Mouse (Mus musculus): ENCODE measurements around the gene Trim47. TPM values are rescaled to one million over a fixed set of nuclear protein-coding genes. Genes with fewer than 3 reads are reported as not detected.

Gene Trim47
- polyA plus RNA-seq, 1 experiment from 2014 or later, result 5.3 TPM

GRCm38 (mm10) chr11:116142211-116142991 is 15.4 kb upstream of the Trim47 start:
- H3K27ac ChIP-seq (replicated peaks; ENCODE audit: low read depth, low read length), result no peak overlapping the region
- H3K27me3 ChIP-seq (ENCODE audit: control insufficient read depth, insufficient read depth, low read length), result no peaks in the 10 kb centered on the region
- H3K9me3 ChIP-seq (ENCODE audit: control insufficient read depth, low read length), result no peaks in the 10 kb centered on the region
- H3K4me2 ChIP-seq (ENCODE audit: low read length), result no peak overlapping the region
- WGBS, result 78% methylated on average over 10 of the region's 10 CpGs
- no peak overlapping the region for H3K4me3 ChIP-seq (replicated peaks; ENCODE audit: low read depth, low read length)
- peaks cover 62% of the 10 kb centered on the region for H3K36me3 ChIP-seq (ENCODE audit: control insufficient read depth, insufficient read depth, low read length)
- no peak for ATAC-seq (ENCODE audit: low FRiP score, low TSS enrichment)
- H3K4me1 ChIP-seq (ENCODE audit: control insufficient read depth, insufficient read depth, low read length), result peaks cover 4% of the 10 kb centered on the region; the same call in 1 of the 2 replicates
- no peak for DNase-seq
- H3K9ac ChIP-seq (replicated peaks; ENCODE audit: low read length), result no peak overlapping the region

DNA sequence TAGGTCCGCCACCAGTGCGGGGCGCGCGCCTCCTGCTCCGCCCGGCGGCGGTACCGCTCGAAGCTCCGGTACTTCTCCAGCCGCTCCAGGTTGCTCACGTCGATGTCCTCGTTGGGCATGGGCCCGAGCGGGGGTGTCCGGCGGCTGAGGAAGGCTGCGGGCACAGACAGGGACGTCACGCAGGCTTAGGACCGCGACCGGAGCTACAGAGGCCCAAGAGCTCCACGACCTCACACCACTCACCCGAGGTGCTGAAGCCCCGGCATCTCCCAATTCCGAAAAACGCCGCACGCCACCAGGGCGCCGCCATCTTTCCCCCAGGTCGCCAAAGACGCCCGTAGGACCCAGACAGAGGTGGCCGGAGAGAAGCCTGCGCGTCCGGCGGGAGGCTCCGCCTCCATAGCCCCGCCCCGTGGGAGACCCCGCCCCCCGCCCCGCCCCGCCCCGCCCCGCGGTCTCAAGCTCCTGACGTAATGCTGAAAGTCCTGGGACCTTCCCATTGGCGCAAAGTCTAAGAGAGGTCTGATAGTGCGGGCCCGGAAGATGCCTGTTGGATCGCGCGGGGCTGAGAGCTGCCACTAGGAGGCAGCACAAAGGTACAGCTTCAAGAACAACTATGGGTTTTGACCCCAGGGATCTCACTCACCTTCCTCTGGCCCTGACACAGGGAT is 11.6 kb upstream of the Trim47 start, which contains the start of gene Mrpl38:
Gene Mrpl38 (minus strand): TSS at position 401 of the 671 bp plus-strand sequence.
- H3K4me2 ChIP-seq (ENCODE audit: low read length), result peak within 1 kb of the TSS; percentile 63
- DNase-seq (peak; percentile 94), ATAC-seq (ENCODE audit: low FRiP score, low TSS enrichment) (peak; percentile 94)
- peak within 1 kb of the TSS; percentile 81 for H3K9ac ChIP-seq (replicated peaks; ENCODE audit: low read length)
- peaks cover 39% of the 10 kb centered on the region for H3K36me3 ChIP-seq (ENCODE audit: control insufficient read depth, insufficient read depth, low read length)
- WGBS, result under 1% methylated on average over 60 of the region's 60 CpGs
- peaks cover 4% of the 10 kb centered on the region; the same call in 1 of the 2 replicates for H3K4me1 ChIP-seq (ENCODE audit: control insufficient read depth, insufficient read depth, low read length)
- H3K4me3 ChIP-seq (replicated peaks; ENCODE audit: low read depth, low read length), result peak within 1 kb of the TSS; percentile 87
- H3K9me3 ChIP-seq (ENCODE audit: control insufficient read depth, low read length), result no peaks in the 10 kb centered on the region
- no peaks in the 10 kb centered on the region for H3K27me3 ChIP-seq (ENCODE audit: control insufficient read depth, insufficient read depth, low read length)
- H3K27ac ChIP-seq (replicated peaks; ENCODE audit: low read depth, low read length), result peak within 1 kb of the TSS; percentile 74

DNA sequence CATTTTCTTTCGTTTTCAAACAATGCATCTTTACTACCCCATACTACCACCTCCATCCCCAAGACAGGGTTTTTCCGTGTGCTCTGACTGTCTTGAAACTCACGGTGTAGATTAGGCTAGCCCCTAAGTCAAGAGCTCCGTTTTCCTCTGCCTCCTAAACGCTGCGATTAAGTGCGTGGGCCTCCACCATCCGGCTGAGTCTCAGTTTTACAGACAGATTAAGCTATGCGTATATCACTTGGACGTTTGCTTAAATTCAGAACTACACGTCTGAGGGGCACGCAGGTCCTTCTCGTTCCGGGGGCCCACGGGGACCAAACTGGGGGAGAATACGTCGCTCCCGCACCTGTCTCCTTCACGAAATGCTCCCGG is 11.1 kb upstream of the Trim47 start:
- H3K36me3 ChIP-seq (ENCODE audit: control insufficient read depth, insufficient read depth, low read length), result peaks cover 35% of the 10 kb centered on the region
- DNase-seq (peak; percentile 27), ATAC-seq (ENCODE audit: low FRiP score, low TSS enrichment) (no peak)
- peak overlapping the region; percentile 87 for H3K4me3 ChIP-seq (replicated peaks; ENCODE audit: low read depth, low read length)
- no peaks in the 10 kb centered on the region for H3K9me3 ChIP-seq (ENCODE audit: control insufficient read depth, low read length)
- peak overlapping the region; percentile 74; the same call in 1 of the 2 replicates for H3K27ac ChIP-seq (replicated peaks; ENCODE audit: low read depth, low read length)
- under 1% methylated on average over 20 of the region's 20 CpGs for WGBS
- no peaks in the 10 kb centered on the region for H3K27me3 ChIP-seq (ENCODE audit: control insufficient read depth, insufficient read depth, low read length)
- peak overlapping the region; percentile 81 for H3K9ac ChIP-seq (replicated peaks; ENCODE audit: low read length)
- peak overlapping the region; percentile 63 for H3K4me2 ChIP-seq (ENCODE audit: low read length)
- peaks cover 4% of the 10 kb centered on the region; the same call in 1 of the 2 replicates for H3K4me1 ChIP-seq (ENCODE audit: control insufficient read depth, insufficient read depth, low read length)

- H3K4me1 ChIP-seq (ENCODE audit: control insufficient read depth, insufficient read depth, low read length), result peaks cover 11% of the 10 kb centered on the region
- H3K9ac ChIP-seq (replicated peaks; ENCODE audit: low read length), result no peak overlapping the region
- H3K27ac ChIP-seq (replicated peaks; ENCODE audit: low read depth, low read length), result no peak overlapping the region
- H3K9me3 ChIP-seq (ENCODE audit: control insufficient read depth, low read length), result no peaks in the 10 kb centered on the region
- DNase-seq, result no peak
- 92% methylated on average over 10 of the region's 10 CpGs for WGBS
- no peak for ATAC-seq (ENCODE audit: low FRiP score, low TSS enrichment)
- no peak overlapping the region for H3K4me3 ChIP-seq (replicated peaks; ENCODE audit: low read depth, low read length)
- no peaks in the 10 kb centered on the region for H3K27me3 ChIP-seq (ENCODE audit: control insufficient read depth, insufficient read depth, low read length)
- H3K36me3 ChIP-seq (ENCODE audit: control insufficient read depth, insufficient read depth, low read length), result peaks cover 29% of the 10 kb centered on the region
- H3K4me2 ChIP-seq (ENCODE audit: low read length), result no peak overlapping the region
Measured at GRCm38 (mm10) chr11:116134171-116134570, 7.2 kb upstream of the Trim47 start.

DNA sequence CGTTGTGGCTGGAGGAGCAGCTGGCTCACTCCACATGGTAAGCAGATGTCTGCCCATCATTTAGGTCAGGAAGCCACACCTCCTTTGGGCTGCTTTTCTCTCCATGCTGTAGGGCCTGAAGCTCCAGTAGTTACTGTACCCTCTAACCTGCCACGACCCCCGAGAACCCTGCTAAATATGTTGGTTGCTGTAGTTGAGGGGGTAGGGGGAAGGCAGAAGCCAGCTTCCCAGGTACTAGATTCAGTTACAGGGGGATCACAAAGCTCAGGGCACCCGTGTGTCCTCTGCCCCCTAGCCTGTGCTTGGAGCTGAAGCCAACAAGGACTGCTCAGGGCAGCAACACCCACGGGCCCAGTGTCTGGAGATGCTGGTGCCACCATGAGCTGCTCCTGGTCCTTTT is 6.5 kb upstream of the Trim47 start:
- H3K27me3 ChIP-seq (ENCODE audit: control insufficient read depth, insufficient read depth, low read length), result no peaks in the 10 kb centered on the region
- H3K4me3 ChIP-seq (replicated peaks; ENCODE audit: low read depth, low read length), result no peak overlapping the region
- no peak overlapping the region for H3K9ac ChIP-seq (replicated peaks; ENCODE audit: low read length)
- no peak overlapping the region for H3K4me2 ChIP-seq (ENCODE audit: low read length)
- ATAC-seq (ENCODE audit: low FRiP score, low TSS enrichment) (no peak), DNase-seq (no peak)
- H3K27ac ChIP-seq (replicated peaks; ENCODE audit: low read depth, low read length), result no peak overlapping the region
- H3K36me3 ChIP-seq (ENCODE audit: control insufficient read depth, insufficient read depth, low read length), result peaks cover 29% of the 10 kb centered on the region
- whole genome bisulfite sequencing, result 89% methylated on average over 5 of the region's 5 CpGs
- H3K9me3 ChIP-seq (ENCODE audit: control insufficient read depth, low read length), result no peaks in the 10 kb centered on the region
- peaks cover 11% of the 10 kb centered on the region for H3K4me1 ChIP-seq (ENCODE audit: control insufficient read depth, insufficient read depth, low read length)

DNA sequence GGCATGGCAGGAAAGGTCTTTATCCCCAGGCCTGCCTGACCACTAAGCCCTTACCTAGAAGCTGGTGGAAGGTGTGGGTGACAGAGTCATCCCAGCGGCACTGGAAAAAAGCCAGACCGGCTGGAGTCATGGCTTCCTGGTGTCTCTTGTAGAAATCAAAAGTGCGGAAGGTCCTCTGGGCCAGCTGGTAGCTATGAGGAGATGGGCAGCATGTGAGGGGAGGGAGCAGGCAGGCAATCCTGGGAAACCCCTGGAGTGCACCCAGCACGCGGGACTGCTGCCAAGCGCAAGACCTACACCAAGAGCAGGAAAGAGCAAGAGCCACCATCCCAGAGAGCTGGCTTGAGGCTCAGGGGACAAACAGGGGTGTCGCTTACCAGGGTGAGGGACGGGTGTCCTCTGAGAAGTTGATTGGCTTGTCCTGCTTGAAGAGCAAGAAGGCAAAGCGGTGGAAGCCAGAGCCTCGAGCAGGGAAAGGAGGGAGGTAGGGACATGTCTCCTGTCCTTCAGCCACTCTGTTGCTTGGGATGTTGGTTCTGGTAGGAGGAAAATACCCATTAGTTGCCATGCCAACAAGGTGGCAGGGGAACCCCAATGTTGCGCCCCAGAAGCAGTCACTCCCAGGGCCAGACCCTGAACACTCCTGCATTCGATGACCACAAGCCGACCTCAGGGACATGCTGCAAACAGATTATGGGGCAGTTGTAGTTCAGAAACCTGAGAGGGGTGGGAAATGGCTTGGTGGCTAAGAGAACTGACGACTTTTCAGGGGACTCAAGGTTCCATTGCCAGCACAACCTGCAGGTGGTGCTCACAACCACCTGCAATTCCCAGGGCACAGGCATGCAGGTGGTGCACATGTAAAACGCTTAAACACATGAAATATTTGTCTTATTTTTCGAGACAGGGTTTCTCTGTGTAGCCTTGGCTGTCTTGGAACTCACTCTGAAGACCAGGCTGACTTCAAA is 5.6 kb upstream of the Trim47 start:
- H3K27ac ChIP-seq (replicated peaks; ENCODE audit: low read depth, low read length), result no peak overlapping the region
- no peak overlapping the region for H3K4me2 ChIP-seq (ENCODE audit: low read length)
- peaks cover 7% of the 10 kb centered on the region; the same call in 1 of the 2 replicates for H3K4me1 ChIP-seq (ENCODE audit: control insufficient read depth, insufficient read depth, low read length)
- no peak overlapping the region for H3K4me3 ChIP-seq (replicated peaks; ENCODE audit: low read depth, low read length)
- H3K27me3 ChIP-seq (ENCODE audit: control insufficient read depth, insufficient read depth, low read length), result no peaks in the 10 kb centered on the region
- DNase-seq, result no peak
- no peaks in the 10 kb centered on the region for H3K9me3 ChIP-seq (ENCODE audit: control insufficient read depth, low read length)
- ATAC-seq (ENCODE audit: low FRiP score, low TSS enrichment), result no peak
- no peak overlapping the region for H3K9ac ChIP-seq (replicated peaks; ENCODE audit: low read length)
- peaks cover 29% of the 10 kb centered on the region for H3K36me3 ChIP-seq (ENCODE audit: control insufficient read depth, insufficient read depth, low read length)
- WGBS, result 90% methylated on average over 16 of the region's 16 CpGs

DNA sequence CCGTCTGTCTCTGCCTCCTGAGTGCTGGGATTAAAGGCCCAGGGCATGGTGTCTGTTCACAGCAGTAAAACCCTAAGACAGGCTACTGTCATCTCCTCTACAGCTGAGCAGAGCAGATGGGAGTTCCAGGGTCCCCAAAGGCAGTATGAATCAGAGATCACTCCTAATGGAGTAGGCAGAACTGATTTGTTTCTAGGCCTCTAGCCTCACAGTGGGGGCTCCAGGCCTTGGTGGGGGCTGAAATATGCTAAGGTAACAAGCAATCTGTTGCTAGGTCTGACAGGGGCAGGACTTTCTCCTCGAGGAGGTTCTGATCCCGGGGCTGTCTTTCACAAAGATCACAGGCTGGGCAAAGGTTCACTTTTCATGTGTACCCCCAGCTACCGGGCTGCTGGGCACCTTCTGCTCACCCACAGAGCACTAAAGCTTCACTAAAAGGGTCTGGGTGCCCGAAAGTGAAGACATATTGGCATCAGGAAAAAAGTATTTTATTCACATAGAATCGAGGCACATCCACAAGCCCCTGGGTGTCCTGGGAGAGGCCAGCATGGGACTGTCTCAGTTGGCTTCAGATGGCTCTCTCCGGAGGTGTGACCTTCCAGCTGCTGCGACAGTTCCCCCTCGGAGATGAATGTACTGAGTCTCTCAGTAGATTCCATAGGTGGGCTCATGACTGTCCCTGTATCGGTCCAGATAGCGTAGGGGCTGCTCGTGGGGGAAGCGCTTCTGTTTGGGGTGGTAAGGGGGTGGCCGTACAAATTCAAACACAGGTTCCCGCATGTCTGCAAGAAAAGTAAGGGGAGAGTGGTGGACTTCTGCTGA is 4.5 kb upstream of the Trim47 start:
- Histone ChIP-seq H3K27me3 (ENCODE audit: control insufficient read depth, insufficient read depth, low read length) (no peaks in the 10 kb centered on the region), H3K9ac (replicated peaks; ENCODE audit: low read length) (peak overlapping the region; percentile 71), H3K4me2 (ENCODE audit: low read length) (peak overlapping the region; percentile 70), H3K27ac (replicated peaks; ENCODE audit: low read depth, low read length) (peak overlapping the region; percentile 90), H3K36me3 (ENCODE audit: control insufficient read depth, insufficient read depth, low read length) (peaks cover 29% of the 10 kb centered on the region), H3K4me1 (ENCODE audit: control insufficient read depth, insufficient read depth, low read length) (peaks cover 10% of the 10 kb centered on the region; the same call in 1 of the 2 replicates), H3K9me3 (ENCODE audit: control insufficient read depth, low read length) (no peaks in the 10 kb centered on the region), H3K4me3 (replicated peaks; ENCODE audit: low read depth, low read length) (peak overlapping the region; percentile 55)
- no peak for DNase-seq
- 85% methylated on average over 15 of the region's 15 CpGs for WGBS
- ATAC-seq (ENCODE audit: low FRiP score, low TSS enrichment), result no peak
